16 mouse cellular contexts compared by ENCODE assay signal in genomic region chr17:26649565-26649964, GRCm38 (mm10). TPM values are rescaled to one million over a fixed set of nuclear protein-coding genes. Genes with fewer than 3 reads are reported as not detected.
DNase-seq lines count a peak whose midpoint lies in the region; ATAC-seq and TF ChIP-seq lines count a peak whose summit lies in the region.
"Had no signal": no experiment of that assay in that cellular context is flagged by ENCODE, and none has a peak within 500 bp of the region (broad histone marks: within the 10 kb centered on the region; RNA-seq: fewer than 3 reads in every experiment).

No protein-coding gene starts in this region.

- H3K4me2 ChIP-seq in intestine, postnatal 0 days (replicated peaks; ENCODE audit: low read depth) = no peak overlapping the region
- no peak overlapping the region for H3K4me2 ChIP-seq in intestine, embryonic 15.5 days (replicated peaks)
- no peak overlapping the region for H3K4me2 ChIP-seq in midbrain, embryonic 12.5 days (replicated peaks)
- no peak overlapping the region for H3K4me2 ChIP-seq in midbrain, embryonic 14.5 days (ENCODE audit: low read length)
- H3K4me2 ChIP-seq in limb, embryonic 13.5 days (replicated peaks) = no peak overlapping the region

- H3K9ac ChIP-seq in intestine, postnatal 0 days (ENCODE audit: low read depth, low read length) = no peak overlapping the region
- H3K9ac ChIP-seq in intestine, embryonic 15.5 days = no peak overlapping the region
- H3K9ac ChIP-seq in midbrain, embryonic 12.5 days (replicated peaks) = no peak overlapping the region
- no peak overlapping the region for H3K9ac ChIP-seq in midbrain, embryonic 14.5 days (replicated peaks; ENCODE audit: low read length)
- peak overlapping the region; percentile 43; the same call in 1 of the 2 replicates for H3K9ac ChIP-seq in limb, embryonic 13.5 days

- no peak overlapping the region for H3K4me3 ChIP-seq in intestine, postnatal 0 days (ENCODE audit: low read depth, low read length)
- no peak overlapping the region for H3K4me3 ChIP-seq in intestine, embryonic 15.5 days (replicated peaks)
- no peak overlapping the region for H3K4me3 ChIP-seq in midbrain, embryonic 12.5 days
- no peak overlapping the region for H3K4me3 ChIP-seq in midbrain, embryonic 14.5 days (replicated peaks; ENCODE audit: low read depth, low read length)
- no peak overlapping the region for H3K4me3 ChIP-seq in limb, embryonic 13.5 days
- H3K4me3 ChIP-seq: forebrain, embryonic 10.5 days had no signal

- H3K4me1 ChIP-seq in intestine, postnatal 0 days (replicated peaks; ENCODE audit: control insufficient read depth, insufficient read depth, low read length) = no peaks in the 10 kb centered on the region
- no peaks in the 10 kb centered on the region for H3K4me1 ChIP-seq in intestine, embryonic 15.5 days (replicated peaks)
- H3K4me1 ChIP-seq in midbrain, embryonic 12.5 days = peaks cover 9% of the 10 kb centered on the region
- 0 out of 2 replicates have a peak, but pooled peaks cover 6% of the 10 kb centered on the region for H3K4me1 ChIP-seq in midbrain, embryonic 14.5 days (ENCODE audit: control insufficient read depth, insufficient read depth, low read length)
- H3K4me1 ChIP-seq in limb, embryonic 13.5 days = peaks cover 12% of the 10 kb centered on the region; the same call in 1 of the 2 replicates

- ATAC-seq in intestine, postnatal 0 days = no peak
- ATAC-seq in intestine, embryonic 15.5 days = no peak
- ATAC-seq in midbrain, embryonic 12.5 days (ENCODE audit: low FRiP score, low read depth) = no peak
- no peak for ATAC-seq in midbrain, embryonic 14.5 days (ENCODE audit: low FRiP score, low TSS enrichment)
- no peak for ATAC-seq in limb, embryonic 13.5 days (ENCODE audit: low FRiP score, low read depth)
- ATAC-seq in CD4-positive, CD25-positive, alpha-beta regulatory T cell, adult 4 months = no peak
- ATAC-seq: inflammation-experienced regulatory T-cells, adult 6 months had no signal

- peak; percentile 52 for TF ChIP-seq CTCF in intestine, postnatal 0 days (IDR thresholded peaks at IDR 0.05; ENCODE audit: low read depth)

- H3K36me3 ChIP-seq in intestine, postnatal 0 days (ENCODE audit: control insufficient read depth, insufficient read depth) = peaks cover 17% of the 10 kb centered on the region
- peaks cover 18% of the 10 kb centered on the region; the same call in 1 of the 2 replicates for H3K36me3 ChIP-seq in intestine, embryonic 15.5 days
- peaks cover 61% of the 10 kb centered on the region for H3K36me3 ChIP-seq in midbrain, embryonic 12.5 days
- H3K36me3 ChIP-seq in midbrain, embryonic 14.5 days (ENCODE audit: control insufficient read depth, insufficient read depth, low read length) = peaks cover 60% of the 10 kb centered on the region
- H3K36me3 ChIP-seq in limb, embryonic 13.5 days = peaks cover 83% of the 10 kb centered on the region

- no peaks in the 10 kb centered on the region for H3K27me3 ChIP-seq in intestine, postnatal 0 days (replicated peaks; ENCODE audit: control insufficient read depth, insufficient read depth, low read length)
- no peaks in the 10 kb centered on the region for H3K27me3 ChIP-seq in intestine, embryonic 15.5 days (replicated peaks)
- no peaks in the 10 kb centered on the region for H3K27me3 ChIP-seq in midbrain, embryonic 12.5 days
- H3K27me3 ChIP-seq in midbrain, embryonic 14.5 days (ENCODE audit: control insufficient read depth, insufficient read depth, low read length) = no peaks in the 10 kb centered on the region
- no peaks in the 10 kb centered on the region for H3K27me3 ChIP-seq in limb, embryonic 13.5 days

- WGBS in intestine, postnatal 0 days = 87% methylated on average over 4 of the region's 4 CpGs
- WGBS in intestine, embryonic 15.5 days = 87% methylated on average over 4 of the region's 4 CpGs
- WGBS in midbrain, embryonic 12.5 days = 77% methylated on average over 4 of the region's 4 CpGs
- 82% methylated on average over 4 of the region's 4 CpGs for WGBS in midbrain, embryonic 14.5 days
- 87% methylated on average over 4 of the region's 4 CpGs for WGBS in limb, embryonic 13.5 days

- no peak overlapping the region for H3K27ac ChIP-seq in intestine, postnatal 0 days (ENCODE audit: low read depth, low read length)
- no peak overlapping the region for H3K27ac ChIP-seq in intestine, embryonic 15.5 days
- H3K27ac ChIP-seq in midbrain, embryonic 12.5 days (replicated peaks) = 0 out of 2 replicates have a peak overlapping the region, but pooled peaks have one; percentile 16
- no peak overlapping the region for H3K27ac ChIP-seq in midbrain, embryonic 14.5 days (replicated peaks; ENCODE audit: low read depth, low read length)
- H3K27ac ChIP-seq in limb, embryonic 13.5 days = no peak overlapping the region
- H3K27ac ChIP-seq: forebrain, embryonic 10.5 days had no signal

- no peaks in the 10 kb centered on the region for H3K9me3 ChIP-seq in intestine, postnatal 0 days (ENCODE audit: control insufficient read depth)
- H3K9me3 ChIP-seq in intestine, embryonic 15.5 days = no peaks in the 10 kb centered on the region
- no peaks in the 10 kb centered on the region for H3K9me3 ChIP-seq in midbrain, embryonic 12.5 days
- no peaks in the 10 kb centered on the region for H3K9me3 ChIP-seq in midbrain, embryonic 14.5 days (ENCODE audit: control insufficient read depth, low read length)
- no peaks in the 10 kb centered on the region for H3K9me3 ChIP-seq in limb, embryonic 13.5 days
- H3K9me3 ChIP-seq: forebrain, embryonic 10.5 days had no signal

- no peak for DNase-seq in midbrain, embryonic 14.5 days
- DNase-seq in Muller cell, postnatal 12 days (ENCODE audit: inconsistent ontology term) = peak; percentile 21
- DNase-seq in urinary bladder, adult 18-20 months (ENCODE audit: low spot score in 2 of 2) = no peak
- DNase-seq: adrenal gland, postnatal 10 days; cerebellum, adult 11 months; gastrocnemius, postnatal 10 days; heart, postnatal 10 days; lung, postnatal 10 days; spleen, adult 18-20 months had no signal

RNA-seq across cellular contexts. Expression of gene Atp6v0e, which starts 13.5 kb away (rescaled TPM):
- 523 and 571 TPM in 2 replicates for polyA plus RNA-seq in intestine, postnatal 0 days (2015; fragmentation: Nextera tagmentation; extraction: Ambion mirVana)
- 259 and 286 TPM in 2 replicates for polyA plus RNA-seq in intestine, embryonic 15.5 days (2015; fragmentation: Nextera tagmentation; extraction: Ambion mirVana)
- 88.3 and 92.2 TPM in 2 replicates for polyA plus RNA-seq in midbrain, embryonic 12.5 days (2016; fragmentation: Nextera tagmentation; extraction: Ambion mirVana)
- 85.5 and 90.5 TPM in 2 replicates for polyA plus RNA-seq in midbrain, embryonic 14.5 days (2014; fragmentation: Nextera tagmentation; extraction: Ambion mirVana)
- 161 and 174 TPM in 2 replicates for polyA plus RNA-seq in limb, embryonic 13.5 days (2015; fragmentation: Nextera tagmentation; extraction: Ambion mirVana)
- polyA plus RNA-seq in CD4-positive, CD25-positive, alpha-beta regulatory T cell, adult 4 months (2017; shearing (Covaris generic)) = 100 to 1,000 TPM; 354 to 386 TPM
